Mouse (Mus musculus) urinary bladder, postnatal 10 days (tissue): Measurements from ENCODE around the gene Arhgap6.

Experiments
- DNase-seq: peaks from one replicate; pipeline ENCODE4 v3.0.0; 2022; ENCODE audit warnings: low spot score

Arhgap6 gene

GRCm38 (mm10) chrX:168980370-168980769, 185.5 kb downstream of the Arhgap6 start:
- DNase-seq, result no peak

DNA sequence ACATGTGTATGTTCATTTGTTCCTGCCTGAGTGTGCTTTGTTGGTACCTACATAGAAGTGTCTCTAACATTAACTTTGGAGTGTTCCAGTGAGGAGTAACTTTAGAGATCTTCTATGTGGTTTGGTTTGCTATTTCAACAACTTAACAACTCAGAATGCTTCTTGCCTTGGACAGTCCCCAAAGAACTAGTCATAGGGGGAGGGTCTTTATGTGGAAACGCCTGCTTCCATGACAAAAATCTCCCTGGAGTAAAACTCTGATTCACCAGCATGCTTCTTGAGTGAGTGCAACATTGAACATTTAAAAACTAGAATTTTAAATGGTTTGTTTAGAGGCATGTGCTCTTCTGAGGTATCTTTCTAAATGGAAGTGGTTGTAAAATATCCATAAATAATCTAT, 212.2 kb downstream of the Arhgap6 start:
- DNase-seq, result no peak

DNA sequence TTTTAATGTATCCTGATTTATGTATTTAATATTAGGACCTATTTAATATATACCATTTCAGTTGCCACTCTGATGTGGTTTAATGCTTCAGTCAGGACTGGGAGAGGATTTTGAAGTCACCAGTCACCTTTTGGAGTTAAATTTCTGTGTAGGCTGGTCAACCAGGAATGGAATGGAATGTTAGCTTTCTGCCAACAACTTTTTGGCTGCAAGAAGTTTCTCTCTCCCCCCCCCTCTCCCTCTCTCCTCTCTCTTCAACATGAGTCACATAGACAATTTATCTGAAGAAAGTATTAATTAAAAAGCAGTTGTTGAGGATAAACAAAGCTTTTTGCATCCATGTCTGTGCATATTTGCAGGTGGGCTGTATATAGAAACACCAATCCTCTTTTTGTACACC, 217.8 kb downstream of the Arhgap6 start:
- DNase-seq, result no peak

DNA sequence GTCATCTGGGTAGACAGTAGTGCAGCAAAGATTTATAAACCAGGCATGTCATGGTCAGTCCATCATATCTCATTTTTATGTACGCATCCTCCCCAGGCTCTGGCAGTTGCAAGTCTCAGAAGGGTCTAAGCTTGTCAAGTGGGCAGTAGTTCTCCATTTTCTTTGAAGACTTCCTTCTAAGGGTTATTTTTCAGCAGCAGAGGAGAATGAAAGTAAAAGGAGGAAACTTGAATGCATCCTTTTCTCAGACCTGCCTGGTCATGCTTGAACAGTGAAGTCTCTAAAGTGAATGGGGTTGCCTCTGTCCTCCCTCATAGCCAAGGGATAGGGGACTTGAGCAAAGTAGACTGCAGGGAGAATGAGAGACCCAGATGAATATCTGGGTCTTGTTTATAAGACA, 239.5 kb downstream of the Arhgap6 start:
- DNase-seq, result no peak

- DNase-seq, result peak; percentile 34
These were observed 241.8 kb downstream of the Arhgap6 start for GRCm38 (mm10) chrX:169036403-169037296.

GRCm38 (mm10) chrX:169037401-169037800, 242.5 kb downstream of the Arhgap6 start:
- no peak for DNase-seq

DNA sequence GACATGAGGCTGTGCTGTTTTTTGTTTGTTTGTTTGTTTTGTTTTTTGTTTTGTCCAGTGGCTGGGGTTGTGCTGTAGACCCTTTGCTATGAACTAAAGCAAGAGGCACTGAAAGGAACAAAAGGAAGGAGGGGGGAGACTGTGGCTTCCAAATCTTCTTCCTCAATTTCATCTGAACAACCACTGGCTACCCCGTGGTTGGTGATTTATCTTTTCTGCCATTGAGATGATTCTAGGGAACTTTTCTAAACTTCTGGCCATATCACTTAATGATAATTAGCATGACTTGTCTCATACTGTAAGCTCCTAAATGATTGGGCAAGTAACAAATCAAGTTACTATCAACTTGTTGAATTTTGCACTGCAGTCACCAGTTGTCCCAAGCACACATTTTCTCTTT, 249.0 kb downstream of the Arhgap6 start:
- no peak for DNase-seq

DNA sequence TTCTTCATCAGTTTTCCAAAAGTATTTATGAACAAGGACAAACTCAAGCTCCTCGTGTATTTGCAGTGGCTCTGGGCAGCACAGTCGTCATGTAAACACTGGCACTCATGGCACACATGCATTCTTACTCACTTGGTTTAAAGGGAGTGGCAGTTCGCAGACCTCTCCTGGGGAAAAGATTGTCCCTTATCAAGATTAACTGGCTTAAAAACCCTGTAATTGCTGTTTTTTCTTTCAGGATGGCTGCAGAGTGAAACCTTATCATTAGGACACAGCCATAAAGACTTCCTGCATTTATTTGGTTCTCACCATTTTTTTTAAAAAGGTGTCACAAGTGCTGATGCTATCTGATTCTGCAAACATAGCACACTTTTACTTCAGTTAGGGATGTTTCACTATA, 252.7 kb downstream of the Arhgap6 start:
- DNase-seq, result no peak

DNA sequence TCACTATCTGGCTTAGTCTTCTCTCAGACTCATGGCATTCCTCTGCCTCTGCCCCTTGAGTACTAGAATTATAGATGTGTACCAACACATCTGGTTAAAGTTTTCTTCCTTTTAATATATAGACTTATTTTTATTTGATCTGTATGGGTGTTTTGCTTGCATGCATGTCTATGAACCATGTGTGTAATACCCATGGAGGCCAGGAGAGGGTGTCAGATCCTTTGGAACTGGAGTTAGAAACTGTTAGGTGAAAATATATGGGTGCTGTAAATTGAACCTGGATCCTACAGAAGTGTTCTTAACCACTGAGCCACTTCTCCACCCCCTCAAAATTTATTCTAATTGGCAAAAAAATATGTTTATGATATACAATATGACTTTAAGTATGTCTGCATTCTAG, 254.7 kb downstream of the Arhgap6 start:
- DNase-seq, result no peak

DNA sequence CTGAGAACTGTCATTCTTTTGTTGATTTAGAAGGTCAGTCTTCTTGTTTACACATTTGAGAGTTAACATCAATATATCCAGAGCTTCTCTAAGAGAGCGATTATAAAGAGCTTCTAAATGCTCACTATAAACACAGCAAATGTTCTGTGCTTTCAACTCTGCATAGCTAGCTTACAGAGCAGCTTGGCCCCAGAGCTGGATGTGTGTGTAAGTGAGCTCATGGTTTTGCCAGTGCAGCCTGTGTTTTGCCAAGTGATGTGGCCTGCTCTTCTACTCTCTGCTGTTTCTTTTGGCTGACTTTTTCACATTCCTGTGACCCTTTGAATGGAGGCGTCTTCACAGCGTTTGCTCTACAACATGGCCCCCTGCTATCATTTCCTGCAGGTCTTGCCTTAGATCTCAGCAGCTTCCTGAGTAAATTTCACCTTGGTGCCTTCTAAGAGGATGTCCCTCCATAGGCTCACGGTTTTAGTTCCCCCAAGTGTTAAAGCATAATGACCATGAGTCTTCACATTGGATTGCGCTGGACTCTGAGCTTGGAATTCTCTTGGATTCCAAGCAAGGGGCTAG, 259.1 kb downstream of the Arhgap6 start:
- DNase-seq, result no peak

DNA sequence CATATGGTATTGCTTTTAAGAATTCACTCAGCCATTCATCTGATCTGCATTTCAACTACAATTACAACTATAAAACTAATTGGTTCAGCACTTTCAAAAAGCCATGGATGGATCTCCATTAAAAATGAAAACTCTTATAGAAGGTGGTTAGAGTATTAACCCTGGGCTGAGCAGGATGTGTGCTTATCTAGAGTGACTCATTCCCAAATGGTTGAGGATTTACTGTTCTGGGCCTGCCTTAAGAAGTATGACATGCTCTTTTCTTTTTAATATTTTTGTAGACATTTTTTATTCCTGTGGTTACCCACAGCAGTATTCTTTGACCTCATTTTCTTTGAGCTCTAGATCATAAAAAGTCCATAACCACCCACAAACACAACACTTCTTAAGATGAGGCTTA, 267.7 kb downstream of the Arhgap6 start:
- DNase-seq, result no peak

GRCm38 (mm10) chrX:169065298-169065697, 270.4 kb downstream of the Arhgap6 start:
- DNase-seq, result no peak

GRCm38 (mm10) chrX:169065922-169066321, 271.0 kb downstream of the Arhgap6 start:
- DNase-seq, result no peak

GRCm38 (mm10) chrX:169075020-169075419, 280.1 kb downstream of the Arhgap6 start:
- no peak for DNase-seq

- no peak for DNase-seq
These were observed 286.7 kb downstream of the Arhgap6 start for GRCm38 (mm10) chrX:169081609-169082008.

GRCm38 (mm10) chrX:169085871-169086270, 291.0 kb downstream of the Arhgap6 start:
- no peak for DNase-seq

- no peak for DNase-seq
These were observed 294.3 kb downstream of the Arhgap6 start for GRCm38 (mm10) chrX:169089221-169089620.

DNA sequence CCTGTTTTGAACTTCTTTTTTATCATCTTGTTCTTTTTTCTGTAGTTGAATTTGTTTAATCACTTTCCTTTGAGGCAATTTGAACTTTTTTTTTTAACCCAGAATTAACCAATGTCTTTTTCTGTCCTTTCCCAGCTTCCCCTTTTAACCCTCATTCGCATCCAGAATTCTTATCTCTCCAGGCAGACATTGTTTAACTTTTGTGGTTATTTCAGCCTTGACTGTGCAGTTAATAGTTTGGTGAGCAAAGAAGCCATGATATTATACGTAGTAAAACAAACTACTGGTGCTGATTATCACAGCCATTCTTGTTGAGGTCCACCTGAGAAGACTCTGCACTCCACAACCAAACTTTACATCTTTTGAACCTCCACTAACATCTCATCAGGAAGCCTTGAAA, 299.7 kb downstream of the Arhgap6 start:
- no peak for DNase-seq

- no peak for DNase-seq
These were observed 300.7 kb downstream of the Arhgap6 start for GRCm38 (mm10) chrX:169095584-169095983.

- no peak for DNase-seq
These were observed 307.8 kb downstream of the Arhgap6 start for GRCm38 (mm10) chrX:169102665-169103064.

DNA sequence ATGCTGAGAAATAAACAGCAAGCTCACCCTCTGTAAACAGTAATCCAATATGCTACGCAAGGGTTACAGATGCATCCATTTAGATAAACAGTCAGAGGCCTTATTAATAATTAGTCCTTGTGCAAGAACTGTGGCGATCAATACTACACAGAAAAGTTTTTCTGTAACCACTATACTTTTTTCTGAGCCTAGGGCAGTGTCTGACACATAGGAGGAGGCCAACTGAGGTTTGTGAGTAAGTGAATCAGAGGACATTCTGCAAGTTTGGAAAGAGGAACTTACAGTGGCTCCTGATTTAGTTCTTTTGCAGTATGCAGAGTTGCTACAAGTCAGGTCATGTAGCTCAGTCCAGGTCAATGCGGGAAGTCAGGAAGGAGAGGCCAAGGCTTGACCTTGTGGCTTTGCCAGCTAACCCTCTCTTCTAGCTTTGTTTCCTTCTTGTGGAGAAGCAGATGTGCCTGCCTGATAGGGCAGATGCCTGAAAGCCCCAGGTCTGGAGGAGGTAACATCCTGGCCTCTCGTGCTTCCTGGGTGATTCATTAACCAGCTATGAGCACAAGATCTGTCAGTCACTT, 311.2 kb downstream of the Arhgap6 start:
- DNase-seq, result no peak

DNA sequence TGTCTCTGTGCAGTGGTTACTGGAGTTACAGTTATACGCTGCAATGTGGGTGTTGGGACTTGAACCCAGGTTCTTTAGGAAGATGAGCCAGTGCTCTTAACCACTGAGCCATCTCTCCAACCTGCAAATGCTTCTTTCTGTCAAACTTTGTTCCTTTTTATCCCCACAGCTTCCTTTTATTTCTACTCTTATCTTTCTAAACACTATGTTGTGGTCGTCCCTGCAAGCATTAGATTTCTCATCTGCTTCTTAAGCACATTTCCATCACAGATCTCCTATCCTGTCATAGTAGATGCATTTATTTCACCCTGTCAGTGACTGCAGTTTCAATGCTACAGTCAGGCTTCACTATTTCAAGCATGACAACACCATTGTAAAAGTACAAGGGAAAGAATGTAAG, 312.5 kb downstream of the Arhgap6 start:
- no peak for DNase-seq

DNA sequence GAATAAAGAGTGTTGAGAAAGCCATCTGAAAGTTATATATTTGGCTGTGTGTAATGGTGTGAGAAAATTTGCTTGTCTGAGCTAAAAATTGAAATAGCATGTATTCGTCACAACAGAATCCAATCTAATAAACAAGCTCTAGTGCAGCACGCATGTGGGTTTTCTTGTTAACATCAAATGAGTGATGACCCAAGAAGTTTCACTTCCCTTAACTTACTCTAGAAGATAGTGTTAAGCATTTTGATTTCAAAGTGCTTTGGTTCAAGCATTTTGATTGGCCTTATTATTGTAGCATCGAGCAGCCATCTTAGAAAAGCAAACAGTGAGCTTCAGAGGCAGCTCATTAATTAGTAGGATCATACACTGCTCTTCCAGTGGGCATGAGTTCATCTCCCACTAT, 315.1 kb downstream of the Arhgap6 start:
- DNase-seq, result no peak
